Mouse (Mus musculus) gastrocnemius, adult 8-10 months (tissue): Measurements from ENCODE around the gene Atad5. TPM values are rescaled to one million over a fixed set of nuclear protein-coding genes. Genes with fewer than 3 reads are reported as not detected.
"Not testable (repeated sequence)": the region's sequence is repeated elsewhere in the genome, so short reads cannot be mapped to it uniquely, and the experiment has no call there.

Source experiments
- DNase-seq, 2 experiments: peaks; one replicate each; pipeline ENCODE4 v3.0.0; 2022; ENCODE audit warnings: low spot score in 2 of 2
- total RNA-seq, 4 experiments: library from RNA; stranded (reverse); gene quantifications; 2 replicates each; pipeline ENCODE4 v1.2.4; 2022

The Atad5 gene
- total RNA-seq, 4 experiments from 2014 or later, result 0.51 to 0.73 (median 0.71) TPM

DNA sequence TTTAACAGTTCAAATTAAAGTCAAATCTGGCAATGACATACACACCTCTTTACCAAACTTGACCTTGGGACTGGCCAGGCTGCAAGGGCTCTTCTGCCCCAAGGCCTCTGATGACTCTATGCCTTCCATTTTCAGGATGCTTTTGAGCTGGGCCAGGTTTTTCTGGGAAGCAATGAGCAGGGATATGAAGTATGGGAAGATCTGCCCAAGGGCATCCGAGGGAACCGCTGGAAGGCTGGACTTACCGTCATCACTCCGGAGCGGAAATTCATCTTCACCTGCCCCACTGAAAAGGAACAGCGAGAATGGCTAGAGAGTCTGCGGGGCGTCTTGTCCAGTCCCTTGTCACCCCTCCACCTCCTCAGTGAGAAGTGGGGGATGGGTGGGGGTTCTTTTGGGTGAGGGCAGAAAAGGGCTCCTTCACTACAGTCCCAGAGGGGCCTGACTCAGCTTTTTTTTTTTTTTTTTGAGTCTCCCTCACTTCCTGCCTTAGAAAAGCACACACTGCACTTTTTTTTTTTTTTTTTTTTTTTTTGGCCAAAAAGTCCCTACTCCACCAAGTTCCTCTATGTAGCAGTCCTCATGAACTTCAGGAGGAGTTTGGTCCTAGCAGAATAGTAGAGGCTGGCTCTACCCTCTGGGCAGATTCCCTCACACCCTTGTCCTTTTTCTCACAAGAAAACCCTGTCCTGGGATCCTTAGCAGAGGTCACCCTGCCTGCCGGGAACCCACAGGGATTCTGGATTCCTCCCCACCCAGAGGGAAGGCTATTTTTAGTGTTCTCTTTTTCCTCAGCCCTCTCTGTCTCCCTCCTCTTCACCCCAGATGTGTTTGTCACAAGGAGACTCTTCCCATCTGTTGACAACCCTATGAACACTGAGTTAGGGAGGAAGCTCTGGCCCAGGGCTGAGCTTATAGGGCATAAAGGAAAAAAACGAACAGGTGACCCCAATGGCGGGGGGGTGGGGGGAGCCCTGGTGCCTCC is 88.0 kb downstream of the Atad5 start:
- DNase-seq, result no peak

- no peak for DNase-seq
Measured at GRCm38 (mm10) chr11:80178316-80178715, 89.1 kb downstream of the Atad5 start.

- DNase-seq, result no peak
Measured at GRCm38 (mm10) chr11:80181021-80181749, 92.0 kb downstream of the Atad5 start.

DNA sequence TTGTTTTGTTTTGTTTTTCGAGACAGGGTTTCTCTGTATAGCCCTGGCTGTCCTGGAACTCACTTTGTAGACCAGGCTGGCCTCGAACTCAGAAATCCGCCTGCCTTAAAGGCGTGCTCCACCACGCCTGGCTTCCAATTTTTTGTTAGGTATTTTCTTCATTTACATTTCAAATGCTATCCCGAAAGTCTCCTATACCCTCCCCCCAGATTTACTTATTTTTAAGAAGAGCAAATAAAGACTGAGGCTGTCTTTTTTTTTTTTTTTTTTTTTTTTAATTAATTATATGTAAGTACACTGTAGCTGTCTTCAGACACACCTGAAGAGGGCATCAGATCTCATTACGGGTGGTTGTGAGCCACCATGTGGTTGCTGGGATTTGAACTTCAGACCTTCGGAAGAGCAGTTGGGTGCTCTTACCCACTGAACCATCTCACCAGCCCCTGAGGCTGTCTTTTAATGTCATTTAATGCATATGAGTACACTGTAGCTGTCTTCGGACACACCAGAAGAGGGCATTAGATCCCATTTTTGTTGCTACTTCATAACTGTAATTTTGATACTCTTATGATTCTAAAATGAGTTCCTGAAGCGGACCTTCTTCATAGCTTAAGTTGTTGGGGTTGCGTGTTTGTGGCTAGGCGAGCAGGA is 94.0 kb downstream of the Atad5 start:
- not testable (repeated sequence) for DNase-seq

DNA sequence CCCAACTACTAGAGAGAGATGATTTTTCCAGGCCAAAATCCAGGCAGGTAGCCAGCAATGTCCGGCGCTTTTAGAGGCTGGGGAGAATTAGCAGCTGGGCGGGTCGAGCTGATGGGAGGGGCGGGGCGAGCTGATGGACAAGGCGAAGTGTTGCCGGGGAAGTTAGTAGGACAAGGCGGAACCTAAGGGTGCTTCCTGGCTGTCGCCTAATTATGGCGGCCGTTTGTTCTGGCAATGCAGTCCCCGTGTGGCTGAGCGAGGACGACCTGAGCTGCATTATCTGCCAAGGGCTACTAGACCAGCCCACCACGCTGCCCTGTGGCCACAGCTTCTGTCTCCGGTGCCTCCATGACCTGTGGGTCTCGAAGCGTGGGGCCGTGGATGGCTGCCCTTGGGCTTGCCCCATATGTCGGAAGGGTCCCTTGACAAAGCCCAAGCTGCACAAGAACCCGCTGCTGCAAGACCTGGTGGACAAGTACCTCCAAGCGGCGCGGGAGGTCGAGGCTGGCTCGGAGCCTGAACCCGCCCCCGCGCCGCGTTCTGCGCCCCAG is 94.6 kb downstream of the Atad5 start, which contains the start of gene Rnf135:
Gene Rnf135 (plus strand): TSS at position 147 of the 551 bp plus-strand sequence.
- DNase-seq, result peak; percentile 90 to 91

GRCm38 (mm10) chr11:80184531-80185071 is 95.4 kb downstream of the Atad5 start:
- DNase-seq, result no peak

Other genes starting within 250 kb of the Atad5 start
- 10 to 100 TPM; 28.0 to 36.7 (median 29.4) TPM for gene Utp6, start 127.0 kb upstream of the Atad5 start, total RNA-seq
- 10 to 100 TPM; 19.2 to 24.1 (median 21.6) TPM for gene Suz12, start 96.3 kb upstream of the Atad5 start, total RNA-seq
- gene Crlf3, start 8.4 kb upstream of the Atad5 start, total RNA-seq, result 1 to 10 TPM; 3.7 to 4.2 (median 4.1) TPM
- 10 to 100 TPM; 19.0 to 22.1 (median 20.5) TPM for gene Tefm, start 52.8 kb downstream of the Atad5 start, total RNA-seq
- 1 to 10 TPM; 1.2 to 3.9 (median 2.6) TPM for gene Adap2, start 64.7 kb downstream of the Atad5 start, total RNA-seq
- 1 to 10 TPM; 1.6 to 2.8 (median 2.4) TPM for gene Rnf135, start 94.5 kb downstream of the Atad5 start, total RNA-seq
- gene Rhot1, start 119.6 kb downstream of the Atad5 start, total RNA-seq, result 10 to 100 TPM; 39.0 to 41.8 (median 40.8) TPM
- gene Rhbdl3, start 211.5 kb downstream of the Atad5 start, total RNA-seq, result 1 to 10 TPM; 2.8 to 8.4 (median 4.6) TPM